Mouse (Mus musculus): ENCODE measurements around the gene Hoxc10. TPM values are rescaled to one million over a fixed set of nuclear protein-coding genes. Genes with fewer than 3 reads are reported as not detected.

Hoxc10 gene
- total RNA-seq, 2 experiments from 2014 or later, result not detected

DNA sequence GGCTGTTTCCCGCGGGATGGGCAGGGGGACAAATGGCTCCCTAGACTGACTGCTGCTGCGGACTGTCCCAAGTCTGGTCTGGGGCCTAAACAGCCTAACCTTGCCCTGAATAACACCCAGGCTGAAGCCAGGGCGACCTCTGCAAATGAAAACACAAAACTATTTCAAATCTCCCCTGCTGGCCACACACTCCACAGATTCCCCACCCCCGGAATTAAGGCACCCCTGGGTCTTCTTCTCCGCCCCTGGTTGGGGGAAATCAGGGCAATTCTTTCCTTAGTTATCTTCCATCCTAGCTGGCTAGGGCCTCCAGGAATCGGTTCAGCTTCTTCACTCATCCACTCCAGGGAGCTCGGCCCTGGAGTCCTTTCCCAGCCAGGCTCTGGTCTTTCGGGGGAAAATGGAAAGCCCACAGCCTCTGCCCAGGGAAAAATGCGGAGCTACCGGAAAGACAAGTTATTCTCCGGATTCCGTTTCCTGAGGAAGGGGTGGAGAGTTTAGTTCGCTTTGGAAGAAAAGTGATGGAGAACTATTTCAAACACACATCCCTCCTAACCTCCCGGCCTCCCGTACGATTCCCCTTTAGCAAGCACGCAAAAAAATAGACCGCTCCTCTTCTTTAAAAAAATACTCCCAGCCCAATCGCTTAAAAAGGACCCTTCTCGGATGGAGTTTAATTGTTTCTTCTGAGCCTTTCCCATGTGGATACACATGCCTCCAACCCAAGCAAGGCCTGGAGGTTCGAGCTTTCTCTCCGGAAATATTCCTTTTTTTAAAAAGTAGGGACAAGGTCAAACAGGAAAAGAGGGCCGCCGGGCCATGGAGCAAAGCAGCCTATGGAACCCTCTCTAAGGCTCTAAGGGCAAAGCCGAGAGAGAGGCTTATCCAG is 1.3 kb upstream of the Hoxc10 start:
- intact Hi-C loops (cut with DNase I), result no loop called here
- DNase-seq (ENCODE audit: low spot score in 2 of 2), result no peak

GRCm38 (mm10) chr15:102965892-102966775 is 462 bp upstream of the Hoxc10 start:
- intact Hi-C loops (cut with DNase I), result no loop called here
- DNase-seq (ENCODE audit: low spot score in 2 of 2), result no peak

GRCm38 (mm10) chr15:102967312-102967510 is 615 bp downstream of the Hoxc10 start, which contains the start of gene Hoxc5:
Hoxc5 (plus strand) TSS chr15:102967443.
- DNase-seq (ENCODE audit: low spot score in 2 of 2), result no peak
- intact Hi-C loops (cut with DNase I), result no loop called here

DNA sequence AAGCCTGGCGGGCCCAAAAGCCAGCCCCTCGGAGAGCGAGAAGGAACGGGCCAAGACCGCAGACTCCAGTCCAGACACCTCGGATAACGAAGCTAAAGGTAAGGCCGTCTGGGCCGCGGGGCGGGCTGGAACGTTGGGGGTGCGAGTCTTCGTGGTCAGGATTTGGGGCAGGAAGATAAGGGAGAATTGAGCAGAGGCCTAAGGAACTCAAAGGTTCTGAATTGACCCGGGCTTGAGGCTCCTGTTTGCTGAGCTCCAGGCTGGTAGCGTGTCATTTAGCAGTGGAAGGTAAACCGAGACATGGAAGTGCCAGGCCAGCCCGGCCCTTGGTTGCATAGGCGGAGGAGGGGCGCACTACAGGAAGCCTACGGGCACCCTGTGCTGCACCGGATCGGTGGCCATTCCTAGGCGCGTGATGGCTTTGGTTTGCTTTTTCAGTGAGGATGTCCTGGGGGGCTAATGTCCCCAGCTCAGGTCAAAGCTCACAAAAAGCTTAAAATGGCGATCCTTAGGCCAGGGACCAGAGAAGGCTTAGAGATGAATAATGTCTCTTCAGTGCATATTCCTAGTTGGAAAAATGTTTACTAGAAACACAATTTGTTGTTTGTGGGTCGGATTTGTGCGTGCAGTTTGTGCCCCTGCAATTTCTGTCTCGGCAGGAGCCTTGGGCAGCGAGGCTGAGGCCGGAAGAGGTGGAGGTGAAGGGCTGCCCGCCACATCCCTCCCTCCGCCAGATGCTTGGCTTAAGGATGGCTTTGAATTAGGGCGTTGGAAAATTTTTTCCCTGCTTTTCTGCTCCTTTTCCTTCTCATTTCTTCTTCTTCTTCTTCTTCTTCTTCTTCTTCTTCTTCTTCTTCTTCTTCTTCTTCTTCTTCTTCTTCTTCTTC is 1.2 kb downstream of the Hoxc10 start:
- no peak for DNase-seq (ENCODE audit: low spot score in 2 of 2)
- intact Hi-C loops (cut with DNase I), result no loop called here

- no peak for DNase-seq (ENCODE audit: low spot score in 2 of 2)
- intact Hi-C loops (cut with DNase I), result no loop called here
These were observed 2.7 kb downstream of the Hoxc10 start for GRCm38 (mm10) chr15:102969296-102969695.

DNA sequence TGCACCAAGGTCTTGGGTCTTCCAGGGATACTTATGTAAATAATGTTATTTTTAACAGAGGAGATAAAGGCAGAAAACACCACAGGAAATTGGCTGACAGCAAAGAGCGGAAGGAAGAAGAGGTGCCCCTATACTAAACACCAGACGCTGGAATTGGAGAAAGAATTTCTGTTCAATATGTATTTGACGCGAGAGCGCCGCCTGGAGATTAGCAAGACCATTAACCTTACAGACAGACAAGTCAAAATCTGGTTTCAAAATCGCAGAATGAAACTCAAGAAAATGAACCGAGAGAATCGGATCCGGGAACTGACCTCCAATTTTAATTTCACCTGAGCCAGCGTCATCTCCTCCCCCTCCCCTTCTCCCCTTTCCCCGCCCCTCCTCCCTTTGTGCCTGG is 4.1 kb downstream of the Hoxc10 start:
- DNase-seq (ENCODE audit: low spot score in 2 of 2), result no peak
- intact Hi-C loops (cut with DNase I), result loop anchor here (5.0 kb wide), 1 partner anchor 208 kb away; no protein-coding TSS in a partner anchor

GRCm38 (mm10) chr15:102972254-102972653 is 5.7 kb downstream of the Hoxc10 start:
- intact Hi-C loops (cut with DNase I), result loop anchor here (5.0 kb wide), 1 partner anchor 210 kb away; no protein-coding TSS in a partner anchor
- no peak for DNase-seq (ENCODE audit: low spot score in 2 of 2)

DNA sequence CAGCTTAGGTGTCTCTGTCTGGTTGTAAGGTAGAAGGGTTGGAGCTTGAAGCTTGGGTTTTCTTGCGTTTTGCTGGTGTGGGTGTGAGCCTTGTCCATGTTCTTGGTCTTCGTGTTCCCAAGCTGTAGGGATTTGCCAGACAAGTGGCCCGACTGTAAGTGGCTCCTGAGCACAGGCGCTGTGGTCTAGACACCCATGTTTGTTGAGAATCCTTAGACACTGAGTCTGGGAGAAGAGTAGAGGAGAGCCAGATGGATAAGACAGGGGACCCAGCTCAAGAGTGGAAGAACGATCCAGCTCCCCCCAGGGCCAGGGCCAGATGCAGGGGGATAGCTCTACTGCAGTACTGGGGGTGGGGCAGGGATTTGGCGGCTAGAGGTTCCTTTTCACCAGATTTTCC is 6.2 kb downstream of the Hoxc10 start:
- intact Hi-C loops (cut with DNase I), result loop anchor here (5.0 kb wide), 1 partner anchor 210 kb away; no protein-coding TSS in a partner anchor

DNA sequence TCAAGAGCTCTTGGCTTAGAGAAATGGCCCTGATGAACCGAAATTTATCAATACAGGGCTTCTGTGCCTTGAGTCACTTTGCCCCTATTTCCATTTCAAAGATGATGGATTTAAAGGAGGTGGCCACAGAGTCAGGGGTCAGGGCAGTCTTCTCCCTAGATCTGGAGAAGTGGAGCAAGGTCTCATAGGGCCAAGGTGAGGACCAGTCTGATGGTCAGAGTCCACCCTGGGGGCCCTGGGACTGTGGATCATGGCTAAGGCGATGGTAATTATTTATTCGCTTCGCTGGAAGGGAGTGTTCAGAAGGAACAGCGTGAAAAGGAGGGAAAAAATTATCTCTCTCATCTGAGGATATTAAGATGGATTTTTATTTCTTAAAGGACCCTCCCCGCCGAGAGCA is 8.4 kb downstream of the Hoxc10 start:
- intact Hi-C loops (cut with DNase I), result no loop called here
- no peak for DNase-seq (ENCODE audit: low spot score in 2 of 2)

More for the DNA sequence above, 6.2 kb downstream of the Hoxc10 start:
- no peak for DNase-seq (ENCODE audit: low spot score in 2 of 2)

- intact Hi-C loops (cut with DNase I), result no loop called here
- no peak for DNase-seq (ENCODE audit: low spot score in 2 of 2)
These were observed 9.1 kb downstream of the Hoxc10 start for GRCm38 (mm10) chr15:102975688-102976111.

DNA sequence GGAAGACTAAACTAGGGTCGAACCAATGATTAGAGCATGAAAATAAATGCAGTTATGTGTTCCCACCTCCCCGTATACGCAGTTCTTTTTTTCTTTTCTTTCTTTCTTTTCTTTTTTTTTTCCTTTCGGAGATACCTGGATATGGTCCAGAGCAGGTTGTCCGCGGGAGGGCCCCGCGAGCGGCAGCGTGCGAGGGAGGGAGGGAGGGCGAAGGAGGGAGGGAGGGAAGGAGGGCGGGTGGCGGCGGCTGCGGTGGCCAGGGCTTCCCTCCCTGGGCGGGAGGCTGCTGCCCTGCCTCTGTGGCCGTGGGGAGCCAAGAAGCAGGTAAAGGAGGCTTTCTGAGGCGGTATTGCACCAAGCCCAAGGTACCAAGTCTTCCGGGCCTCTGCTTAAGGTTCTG is 9.6 kb downstream of the Hoxc10 start, which contains the start of gene Hoxc9:
Gene Hoxc9, plus strand, starts transcription at position 269 of the 400 bp plus-strand sequence.
- no peak for DNase-seq (ENCODE audit: low spot score in 2 of 2)
- intact Hi-C loops (cut with DNase I), result no loop called here

GRCm38 (mm10) chr15:102976631-102977422 is 10.2 kb downstream of the Hoxc10 start:
- intact Hi-C loops (cut with DNase I), result no loop called here
- no peak for DNase-seq (ENCODE audit: low spot score in 2 of 2)

- intact Hi-C loops (cut with DNase I), result no loop called here
- DNase-seq (ENCODE audit: low spot score in 2 of 2), result no peak
These were observed 10.9 kb downstream of the Hoxc10 start for GRCm38 (mm10) chr15:102977423-102977974.

- intact Hi-C loops (cut with DNase I), result no loop called here
- no peak for DNase-seq (ENCODE audit: low spot score in 2 of 2)
These were observed 12.3 kb downstream of the Hoxc10 start for GRCm38 (mm10) chr15:102978615-102979515.

DNA sequence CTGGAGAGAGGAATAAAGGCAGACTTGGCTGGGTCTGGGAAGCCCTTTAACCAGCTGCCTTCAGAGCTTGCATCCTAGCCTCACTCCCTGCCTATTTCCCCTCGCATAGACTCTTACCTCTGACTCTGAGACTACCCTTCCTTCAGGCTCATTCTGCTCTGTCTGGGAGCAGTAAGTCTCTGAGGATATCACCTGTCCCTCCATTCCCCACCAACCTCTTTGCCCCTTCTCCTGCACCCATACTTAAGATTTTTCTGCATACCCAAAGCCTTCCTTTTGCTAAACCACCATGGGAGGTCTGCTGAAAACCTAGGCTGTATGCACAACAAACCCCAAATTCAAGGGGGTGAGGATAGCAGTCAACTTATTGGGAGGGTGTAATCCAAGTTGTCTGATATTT is 13.3 kb downstream of the Hoxc10 start:
- intact Hi-C loops (cut with DNase I), result loop anchor here (10.0 kb wide), 1 partner anchor 285 kb away; no protein-coding TSS in a partner anchor
- no peak for DNase-seq (ENCODE audit: low spot score in 2 of 2)

- intact Hi-C loops (cut with DNase I), result loop anchor here (10.0 kb wide), 1 partner anchor 286 kb away; no protein-coding TSS in a partner anchor
- DNase-seq (ENCODE audit: low spot score in 2 of 2), result no peak
These were observed 13.8 kb downstream of the Hoxc10 start for GRCm38 (mm10) chr15:102980352-102980751.

GRCm38 (mm10) chr15:102980912-102981311 is 14.3 kb downstream of the Hoxc10 start:
- intact Hi-C loops (cut with DNase I), result loop anchor here (10.0 kb wide), 1 partner anchor 286 kb away; no protein-coding TSS in a partner anchor
- no peak for DNase-seq (ENCODE audit: low spot score in 2 of 2)
